Mouse (Mus musculus) stomach, adult 2 months (tissue): ENCODE data around the gene 4930447C04Rik. TPM values are rescaled to one million over a fixed set of nuclear protein-coding genes. Genes with fewer than 3 reads are reported as not detected.

Experiments
- polyA plus RNA-seq: library from polyadenylated mRNA; depleted of rRNA; stranded (reverse); fragments of >200 nt; gene quantifications from 2 replicates; pipeline ENCODE4 v1.2.3, GENCODE M21; 2012; rRNA removed

Gene 4930447C04Rik
- polyA plus RNA-seq = not detected in 2 replicates

DNA sequence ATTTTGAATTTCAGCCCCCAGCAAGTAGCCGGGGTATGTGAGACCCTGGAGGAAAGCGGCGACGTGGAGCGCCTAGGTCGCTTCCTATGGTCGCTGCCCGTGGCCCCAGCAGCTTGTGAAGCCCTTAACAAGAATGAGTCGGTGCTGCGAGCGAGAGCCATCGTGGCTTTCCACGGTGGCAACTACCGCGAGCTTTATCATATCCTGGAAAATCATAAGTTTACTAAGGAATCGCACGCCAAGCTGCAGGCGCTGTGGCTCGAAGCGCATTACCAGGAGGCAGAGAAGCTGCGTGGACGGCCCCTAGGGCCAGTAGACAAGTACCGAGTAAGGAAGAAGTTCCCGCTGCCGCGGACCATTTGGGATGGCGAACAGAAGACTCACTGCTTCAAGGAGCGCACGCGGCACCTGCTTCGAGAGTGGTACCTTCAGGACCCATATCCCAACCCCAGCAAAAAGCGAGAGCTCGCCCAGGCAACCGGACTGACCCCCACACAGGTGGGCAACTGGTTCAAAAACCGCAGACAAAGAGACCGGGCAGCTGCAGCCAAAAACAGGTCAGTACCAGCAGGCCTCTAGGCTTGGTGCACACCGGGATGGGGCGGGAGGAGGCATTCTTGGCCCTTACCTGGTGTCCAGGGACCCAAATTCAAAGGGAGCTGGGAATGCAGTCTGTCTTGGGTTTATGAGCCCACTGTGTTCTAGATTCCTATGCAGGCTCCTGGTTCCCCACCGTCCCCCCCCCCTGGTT lies at the start of gene 4930447C04Rik:
Gene 4930447C04Rik (minus strand): TSS at position 704 of the 751 bp plus-strand sequence.

DNA sequence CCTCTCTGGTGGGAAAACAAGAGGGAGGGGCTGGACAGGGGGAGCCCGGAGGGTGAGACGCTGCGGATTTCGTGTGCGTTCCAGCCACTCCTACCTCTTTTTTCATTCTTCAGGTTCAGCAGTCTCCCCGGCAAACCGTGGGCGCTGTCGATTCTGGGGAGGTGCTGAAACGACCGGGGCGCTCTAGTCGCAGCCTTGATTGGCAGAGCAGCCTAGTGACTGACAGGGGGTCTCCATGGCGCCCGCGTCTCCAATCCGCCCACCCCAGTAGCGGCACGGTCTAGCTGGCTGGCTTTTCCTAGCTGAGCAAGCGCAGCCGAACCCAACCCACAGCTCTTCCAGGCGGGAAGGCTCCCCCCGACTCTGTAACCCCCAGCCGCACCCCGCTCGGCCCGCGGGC lies 958 bp downstream of the 4930447C04Rik start, which contains the start of gene Six6:
Gene Six6 (plus strand): TSS at position 277 of the 400 bp plus-strand sequence.

Other genes with a start within 250 kb of the 4930447C04Rik start
- gene Ppm1a, start 183.3 kb downstream of the 4930447C04Rik start, polyA plus RNA-seq = 15.8 and 17.6 TPM in 2 replicates
- not detected in 2 replicates for gene Six6, start 882 bp downstream of the 4930447C04Rik start, polyA plus RNA-seq
- 0.36 and 0.70 TPM in 2 replicates for gene Six1, start 113.1 kb upstream of the 4930447C04Rik start, polyA plus RNA-seq
- 0.11 and 0.25 TPM in 2 replicates for gene Six4, start 172.7 kb upstream of the 4930447C04Rik start, polyA plus RNA-seq
- gene Mnat1, start 182.9 kb upstream of the 4930447C04Rik start, polyA plus RNA-seq = 0.71 and 1.2 TPM in 2 replicates